Mouse (Mus musculus): Measurements from ENCODE around the gene Farp1. TPM values are rescaled to one million over a fixed set of nuclear protein-coding genes. Genes with fewer than 3 reads are reported as not detected.
A peak's percentile ranks its signal among the peaks of the same experiment; 100 is the strongest.

The Farp1 gene
- total and polyA plus RNA-seq, 2 experiments: 4.2 to 8.6 TPM

DNA sequence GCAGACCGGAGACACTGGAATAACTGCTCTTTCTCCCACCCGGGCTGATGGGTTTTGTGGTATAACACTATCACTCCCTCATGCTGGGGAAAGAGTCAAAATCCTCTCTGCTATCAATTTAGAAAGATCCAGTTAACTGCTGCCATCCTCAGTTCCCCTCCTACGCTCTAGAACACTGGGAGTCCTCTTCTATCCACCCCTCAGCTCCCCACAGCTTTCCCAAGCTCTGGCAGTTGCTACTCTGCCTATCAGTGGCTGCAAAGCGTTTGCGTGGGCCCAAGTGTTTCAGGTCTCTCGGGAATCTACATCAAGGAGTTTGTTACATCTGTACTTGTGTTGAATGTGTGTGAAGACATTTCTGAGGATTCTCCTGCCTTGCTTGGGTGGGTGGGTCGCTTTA, 287.6 kb downstream of the Farp1 start:
- peaks cover 8% of the 10 kb centered on the region for H3K4me1 ChIP-seq (ENCODE audit: control insufficient read depth, insufficient read depth, low read length)
- no peak overlapping the region for H3K9ac ChIP-seq (ENCODE audit: low read depth, low read length)
- DNase-seq (ENCODE audit: extremely low read depth, low read depth, low spot score): no peak
- WGBS: 87% methylated on average over 7 of the region's 7 CpGs
- H3K36me3 ChIP-seq (ENCODE audit: control insufficient read depth, insufficient read depth, low read length): no peaks in the 10 kb centered on the region
- TF ChIP-seq CTCF (IDR thresholded peaks at IDR 0.05; ENCODE audit: low read depth, low read length) (no peak), POLR2A (IDR thresholded peaks at IDR 0.05; ENCODE audit: extremely low read depth, insufficient read depth, low read length) (no peak)
- H3K27ac ChIP-seq (replicated peaks; ENCODE audit: insufficient read depth, low read depth, low read length): no peak overlapping the region
- H3K27me3 ChIP-seq (ENCODE audit: control insufficient read depth, insufficient read depth, low read length): no peaks in the 10 kb centered on the region
- H3K4me3 ChIP-seq (ENCODE audit: insufficient read depth, low read depth, low read length): no peak overlapping the region
- peaks cover 68% of the 10 kb centered on the region for H3K79me2 ChIP-seq (ENCODE audit: control insufficient read depth, insufficient read depth, low read length)

DNA sequence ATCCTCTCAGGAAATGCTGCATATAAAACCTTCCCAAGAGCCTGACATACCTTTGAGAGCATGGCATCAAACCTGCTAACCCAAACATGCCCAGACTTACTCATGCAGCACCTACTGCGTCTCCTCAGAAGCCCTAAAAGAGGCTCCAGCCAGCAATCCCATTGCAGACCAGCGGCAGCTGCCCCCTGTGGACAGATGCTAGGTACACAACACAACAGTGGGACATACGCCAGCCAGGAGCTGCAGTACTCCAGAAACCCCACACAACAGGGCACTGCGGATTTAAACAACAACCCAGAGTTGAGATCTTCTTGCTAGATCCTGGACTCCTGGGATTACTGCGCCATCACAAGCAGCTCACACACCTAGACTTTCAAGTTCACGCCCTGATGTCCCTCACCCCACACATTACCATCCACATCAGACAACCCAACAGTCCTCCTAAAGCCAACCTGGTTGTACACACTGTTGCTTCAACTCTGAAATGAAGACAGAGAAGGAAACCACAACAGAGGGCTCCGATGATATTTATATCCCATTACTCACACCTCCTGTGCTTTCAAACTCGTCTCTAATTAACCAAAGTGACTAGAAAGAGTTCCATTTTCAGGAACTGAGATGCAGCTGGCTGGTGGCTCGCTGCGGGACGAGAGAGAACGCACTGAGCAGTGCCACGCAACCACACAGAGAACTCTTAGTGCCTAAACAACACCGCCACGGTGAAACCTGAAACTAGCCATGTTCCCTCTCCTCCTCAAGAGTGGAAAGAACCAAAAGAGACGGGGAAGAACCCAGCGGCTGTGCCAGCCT, 289.7 kb downstream of the Farp1 start:
- H3K27me3 ChIP-seq (ENCODE audit: control insufficient read depth, insufficient read depth, low read length): no peaks in the 10 kb centered on the region
- H3K36me3 ChIP-seq (ENCODE audit: control insufficient read depth, insufficient read depth, low read length): no peaks in the 10 kb centered on the region
- no peak overlapping the region for H3K9ac ChIP-seq (ENCODE audit: low read depth, low read length)
- DNase-seq (ENCODE audit: extremely low read depth, low read depth, low spot score): no peak
- WGBS: 91% methylated on average over 17 of the region's 17 CpGs
- peaks cover 79% of the 10 kb centered on the region for H3K79me2 ChIP-seq (ENCODE audit: control insufficient read depth, insufficient read depth, low read length)
- peaks cover 8% of the 10 kb centered on the region for H3K4me1 ChIP-seq (ENCODE audit: control insufficient read depth, insufficient read depth, low read length)
- H3K27ac ChIP-seq (replicated peaks; ENCODE audit: insufficient read depth, low read depth, low read length): no peak overlapping the region
- TF ChIP-seq CTCF (IDR thresholded peaks at IDR 0.05; ENCODE audit: low read depth, low read length) (no peak), POLR2A (IDR thresholded peaks at IDR 0.05; ENCODE audit: extremely low read depth, insufficient read depth, low read length) (no peak)
- H3K4me3 ChIP-seq (ENCODE audit: insufficient read depth, low read depth, low read length): no peak overlapping the region

DNA sequence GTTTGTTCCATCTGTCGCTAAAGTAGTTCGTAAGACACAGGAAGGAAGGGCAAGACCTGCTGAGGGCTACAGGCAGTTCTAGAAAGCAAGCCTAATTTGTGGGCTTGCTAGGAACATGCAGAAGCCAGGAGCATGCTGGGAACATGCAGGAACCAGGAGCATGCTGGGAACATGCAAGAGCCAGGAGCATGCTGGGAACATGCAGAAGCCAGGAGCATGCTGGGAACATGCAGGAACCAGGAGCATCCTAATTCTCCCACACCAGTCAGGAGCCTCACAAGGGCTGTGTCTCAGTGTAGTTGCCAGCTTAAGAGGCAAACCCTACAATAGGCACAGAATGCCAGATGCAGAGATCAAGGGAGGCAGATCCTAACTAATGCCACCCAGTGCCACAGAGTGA, 291.4 kb downstream of the Farp1 start:
- H3K36me3 ChIP-seq (ENCODE audit: control insufficient read depth, insufficient read depth, low read length): no peaks in the 10 kb centered on the region
- H3K4me1 ChIP-seq (ENCODE audit: control insufficient read depth, insufficient read depth, low read length): peaks cover 12% of the 10 kb centered on the region
- no peak for DNase-seq (ENCODE audit: extremely low read depth, low read depth, low spot score)
- no peak overlapping the region for H3K4me3 ChIP-seq (ENCODE audit: insufficient read depth, low read depth, low read length)
- no peak overlapping the region for H3K9ac ChIP-seq (ENCODE audit: low read depth, low read length)
- 74% methylated on average over 2 of the region's 2 CpGs for WGBS
- H3K27ac ChIP-seq (replicated peaks; ENCODE audit: insufficient read depth, low read depth, low read length): no peak overlapping the region
- no peaks in the 10 kb centered on the region for H3K27me3 ChIP-seq (ENCODE audit: control insufficient read depth, insufficient read depth, low read length)
- no peak for TF ChIP-seq POLR2A (IDR thresholded peaks at IDR 0.05; ENCODE audit: extremely low read depth, insufficient read depth, low read length)
- no peak for TF ChIP-seq CTCF (IDR thresholded peaks at IDR 0.05; ENCODE audit: low read depth, low read length)
- peaks cover 86% of the 10 kb centered on the region for H3K79me2 ChIP-seq (ENCODE audit: control insufficient read depth, insufficient read depth, low read length)

DNA sequence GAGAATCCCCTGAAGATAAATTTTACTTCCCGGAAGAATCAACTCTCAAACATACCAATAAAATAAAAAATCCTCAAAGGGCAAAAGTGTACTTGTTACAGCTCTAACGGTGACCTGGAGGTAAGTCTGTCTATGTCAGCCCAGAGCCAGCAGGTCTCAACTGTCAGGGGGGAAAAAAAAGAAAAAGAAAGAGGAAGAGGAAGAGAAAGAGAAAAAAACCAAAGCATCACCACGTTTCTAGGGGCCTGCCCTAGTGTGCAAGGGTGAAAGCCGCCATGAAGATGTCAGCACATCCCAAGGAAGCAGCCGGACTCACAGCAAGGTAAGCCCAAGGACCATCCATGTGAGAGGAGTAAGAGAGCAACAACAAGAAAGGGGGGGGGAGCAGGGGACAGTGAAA, 293.9 kb downstream of the Farp1 start:
- Histone ChIP-seq H3K27ac (replicated peaks; ENCODE audit: insufficient read depth, low read depth, low read length) (no peak overlapping the region), H3K9ac (ENCODE audit: low read depth, low read length) (no peak overlapping the region), H3K36me3 (ENCODE audit: control insufficient read depth, insufficient read depth, low read length) (no peaks in the 10 kb centered on the region), H3K4me3 (ENCODE audit: insufficient read depth, low read depth, low read length) (no peak overlapping the region), H3K79me2 (ENCODE audit: control insufficient read depth, insufficient read depth, low read length) (peaks cover 79% of the 10 kb centered on the region), H3K4me1 (ENCODE audit: control insufficient read depth, insufficient read depth, low read length) (peaks cover 12% of the 10 kb centered on the region), H3K27me3 (ENCODE audit: control insufficient read depth, insufficient read depth, low read length) (no peaks in the 10 kb centered on the region)
- TF ChIP-seq CTCF (IDR thresholded peaks at IDR 0.05; ENCODE audit: low read depth, low read length) (no peak), POLR2A (IDR thresholded peaks at IDR 0.05; ENCODE audit: extremely low read depth, insufficient read depth, low read length) (no peak)
- WGBS: 78% methylated on average over 5 of the region's 5 CpGs
- no peak for DNase-seq (ENCODE audit: extremely low read depth, low read depth, low spot score)

DNA sequence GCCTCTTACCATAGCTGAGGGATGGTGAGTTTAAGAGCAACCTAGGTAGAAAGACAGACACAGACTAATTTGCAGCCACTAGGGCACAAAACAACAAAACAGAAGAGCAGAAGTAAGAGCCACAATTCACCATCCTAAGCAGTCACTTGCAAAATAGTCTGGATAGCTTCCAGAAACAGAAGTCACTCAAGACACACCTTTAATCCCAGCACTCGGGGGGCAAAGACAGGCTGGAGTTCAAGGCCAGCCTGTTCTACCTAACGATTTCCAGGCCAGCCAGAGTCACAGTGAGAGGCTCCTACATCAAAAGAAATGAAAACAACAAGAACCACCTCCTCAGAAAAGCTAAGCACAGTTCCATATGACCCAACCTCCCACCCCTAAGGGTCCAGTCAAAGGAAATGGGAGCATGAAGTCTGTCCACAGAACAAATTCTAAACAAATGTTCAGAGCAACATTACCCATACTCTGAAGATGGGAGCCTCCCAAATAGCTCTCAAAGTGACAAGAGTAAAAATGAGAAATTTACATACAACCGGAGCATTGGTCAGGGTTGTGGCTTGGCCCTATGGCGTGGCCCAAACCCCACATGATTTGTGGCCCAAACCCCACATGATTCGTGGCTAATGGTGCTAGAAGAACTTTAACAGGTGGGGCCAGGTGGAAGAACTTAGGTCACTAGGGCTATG, 294.5 kb downstream of the Farp1 start:
- 50% methylated on average over 5 of the region's 5 CpGs for WGBS
- no peak for TF ChIP-seq POLR2A (IDR thresholded peaks at IDR 0.05; ENCODE audit: extremely low read depth, insufficient read depth, low read length)
- TF ChIP-seq CTCF (IDR thresholded peaks at IDR 0.05; ENCODE audit: low read depth, low read length): no peak
- peaks cover 12% of the 10 kb centered on the region for H3K4me1 ChIP-seq (ENCODE audit: control insufficient read depth, insufficient read depth, low read length)
- H3K4me3 ChIP-seq (ENCODE audit: insufficient read depth, low read depth, low read length): no peak overlapping the region
- no peak overlapping the region for H3K27ac ChIP-seq (replicated peaks; ENCODE audit: insufficient read depth, low read depth, low read length)
- H3K9ac ChIP-seq (ENCODE audit: low read depth, low read length): no peak overlapping the region
- no peaks in the 10 kb centered on the region for H3K36me3 ChIP-seq (ENCODE audit: control insufficient read depth, insufficient read depth, low read length)
- H3K79me2 ChIP-seq (ENCODE audit: control insufficient read depth, insufficient read depth, low read length): peaks cover 77% of the 10 kb centered on the region
- DNase-seq (ENCODE audit: extremely low read depth, low read depth, low spot score): peak; percentile 40
- no peaks in the 10 kb centered on the region for H3K27me3 ChIP-seq (ENCODE audit: control insufficient read depth, insufficient read depth, low read length)

DNA sequence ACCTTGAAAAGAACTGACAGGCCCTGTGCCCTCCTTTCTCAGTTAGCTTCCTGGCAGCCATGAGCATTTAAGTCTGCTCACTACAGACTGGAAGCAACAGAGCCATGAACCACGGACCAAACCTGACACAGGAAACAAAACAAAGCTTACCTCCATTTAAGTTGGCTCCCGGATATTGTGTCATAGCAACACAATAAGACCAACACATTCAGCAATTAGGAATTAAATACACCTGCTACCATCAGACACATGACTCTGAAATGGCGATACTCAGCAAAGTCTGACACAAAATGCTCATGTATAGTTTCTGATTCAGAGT, 295.0 kb downstream of the Farp1 start:
- no peak overlapping the region for H3K27ac ChIP-seq (replicated peaks; ENCODE audit: insufficient read depth, low read depth, low read length)
- peaks cover 12% of the 10 kb centered on the region for H3K4me1 ChIP-seq (ENCODE audit: control insufficient read depth, insufficient read depth, low read length)
- WGBS: 58% methylated on average over 3 of the region's 3 CpGs
- peaks cover 73% of the 10 kb centered on the region for H3K79me2 ChIP-seq (ENCODE audit: control insufficient read depth, insufficient read depth, low read length)
- no peaks in the 10 kb centered on the region for H3K27me3 ChIP-seq (ENCODE audit: control insufficient read depth, insufficient read depth, low read length)
- TF ChIP-seq POLR2A (IDR thresholded peaks at IDR 0.05; ENCODE audit: extremely low read depth, insufficient read depth, low read length): no peak
- TF ChIP-seq CTCF (IDR thresholded peaks at IDR 0.05; ENCODE audit: low read depth, low read length): no peak
- no peak overlapping the region for H3K4me3 ChIP-seq (ENCODE audit: insufficient read depth, low read depth, low read length)
- H3K9ac ChIP-seq (ENCODE audit: low read depth, low read length): no peak overlapping the region
- no peaks in the 10 kb centered on the region for H3K36me3 ChIP-seq (ENCODE audit: control insufficient read depth, insufficient read depth, low read length)
- DNase-seq (ENCODE audit: extremely low read depth, low read depth, low spot score): no peak

Other genes with a start within 250 kb of the Farp1 start
- 32.4 TPM in 2 replicates for gene Ipo5, start 124.0 kb upstream of the Farp1 start, total RNA-seq (2014; rRNA removed)
- 8.1 and 8.6 TPM in 2 replicates for gene Ipo5, start 124.0 kb upstream of the Farp1 start, polyA plus RNA-seq (2012; rRNA removed)